Mouse (Mus musculus): ENCODE results near the gene Gnai2. TPM values are rescaled to one million over a fixed set of nuclear protein-coding genes. Genes with fewer than 3 reads are reported as not detected.
"Not testable (repeated sequence)": the region's sequence is repeated elsewhere in the genome, so short reads cannot be mapped to it uniquely, and the experiment has no call there.

Gene Gnai2
- 351 and 359 TPM in 2 replicates for polyA plus RNA-seq (2015; fragmentation: Nextera tagmentation; extraction: Ambion mirVana)

DNA sequence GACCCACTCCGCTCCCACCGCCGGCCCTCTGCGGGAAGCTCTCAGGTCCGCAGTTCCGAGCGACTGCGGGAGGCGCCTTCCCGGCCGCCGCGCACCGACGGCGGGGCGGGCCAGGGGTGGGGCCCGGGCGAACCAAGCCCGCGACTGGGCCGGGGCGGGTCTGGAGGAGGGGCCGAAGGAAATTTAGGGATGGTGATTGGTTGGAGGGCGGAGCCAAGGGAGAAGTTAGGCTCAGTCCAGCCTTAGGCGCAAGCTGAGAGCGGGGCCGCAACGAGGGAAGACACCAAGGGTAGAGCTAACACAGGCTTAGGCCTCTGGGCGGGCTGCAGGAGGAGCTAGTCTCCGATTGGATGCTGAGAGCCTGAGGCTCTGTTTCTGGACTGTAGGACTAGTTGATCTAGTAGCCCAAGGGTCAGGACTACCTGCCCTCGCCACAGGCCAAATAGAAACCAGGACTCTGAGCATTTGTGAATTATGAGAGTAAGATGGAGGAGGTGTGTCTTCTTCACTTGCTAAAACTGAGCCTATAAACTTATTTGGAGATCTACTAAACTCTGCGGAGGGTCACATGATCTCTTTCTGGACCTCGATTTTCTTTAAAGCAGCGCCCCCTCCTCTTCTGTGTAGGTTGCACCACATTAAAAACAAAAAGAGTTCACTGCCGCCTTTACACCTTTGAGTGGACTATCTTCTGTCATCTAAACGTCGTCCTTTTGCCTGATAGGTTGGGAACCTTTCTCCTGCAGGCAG, at the start of gene Gnai2:
TSS of gene Gnai2 (minus strand) at position 89 of the 750 bp plus-strand sequence.
- H3K9me3 ChIP-seq (replicated peaks; ENCODE audit: low read length): no peaks in the 10 kb centered on the region
- H3K9ac ChIP-seq (ENCODE audit: low read depth, low read length): peak within 1 kb of the TSS; percentile 91
- peak within 1 kb of the TSS; percentile 92 for H3K27ac ChIP-seq
- peaks cover 21% of the 10 kb centered on the region for H3K4me1 ChIP-seq (replicated peaks; ENCODE audit: insufficient read depth, low read length)
- peak within 1 kb of the TSS; percentile 98 for H3K4me2 ChIP-seq (ENCODE audit: low read length)
- no peaks in the 10 kb centered on the region for H3K36me3 ChIP-seq (ENCODE audit: insufficient read depth, low read length)
- DNase-seq (ENCODE audit: low spot score) (peak; percentile 100), ATAC-seq (replicated peaks; ENCODE audit: low FRiP score, low read depth) (peak; percentile 96)
- 2% methylated on average over 38 of the region's 38 CpGs for WGBS
- no peak for TF ChIP-seq CTCF (IDR thresholded peaks at IDR 0.05; ENCODE audit: low read depth)
- no peaks in the 10 kb centered on the region for H3K27me3 ChIP-seq (ENCODE audit: insufficient read depth, low read length)
- peak within 1 kb of the TSS; percentile 72 for H3K4me3 ChIP-seq (replicated peaks; ENCODE audit: low read depth, low read length)

DNA sequence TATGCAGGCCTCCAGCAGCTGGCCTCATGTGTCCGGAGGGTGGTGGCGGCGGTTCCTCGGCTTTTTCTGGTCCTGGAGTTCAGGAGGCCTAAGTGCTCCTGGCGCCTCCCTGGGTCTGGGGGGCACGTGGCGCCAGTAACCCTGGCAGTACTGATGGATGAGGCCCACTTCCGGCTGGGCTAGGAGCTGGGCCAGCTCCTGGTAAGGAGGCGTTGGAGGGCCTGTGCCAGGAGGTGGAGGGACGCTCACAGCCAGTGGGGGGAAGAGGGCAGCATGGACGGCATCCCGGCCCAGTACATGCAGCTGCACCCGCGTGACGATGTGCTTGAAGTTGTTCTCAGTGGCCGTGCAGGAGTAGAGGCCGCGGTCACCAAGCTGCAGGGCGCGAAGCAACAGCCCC, 47.2 kb upstream of the Gnai2 start:
- 78% methylated on average over 20 of the region's 20 CpGs for WGBS
- ATAC-seq (replicated peaks; ENCODE audit: low FRiP score, low read depth) (no peak), DNase-seq (ENCODE audit: low spot score) (no peak)
- Histone ChIP-seq H3K36me3 (ENCODE audit: insufficient read depth, low read length) (peaks cover 19% of the 10 kb centered on the region; the same call in 1 of the 2 replicates), H3K4me3 (replicated peaks; ENCODE audit: low read depth, low read length) (no peak overlapping the region), H3K27me3 (ENCODE audit: insufficient read depth, low read length) (peaks cover 3% of the 10 kb centered on the region), H3K9ac (ENCODE audit: low read depth, low read length) (no peak overlapping the region), H3K4me1 (replicated peaks; ENCODE audit: insufficient read depth, low read length) (no peaks in the 10 kb centered on the region), H3K9me3 (replicated peaks; ENCODE audit: low read length) (no peaks in the 10 kb centered on the region), H3K27ac (no peak overlapping the region), H3K4me2 (ENCODE audit: low read length) (no peak overlapping the region)
- TF ChIP-seq CTCF (IDR thresholded peaks at IDR 0.05; ENCODE audit: low read depth): no peak

DNA sequence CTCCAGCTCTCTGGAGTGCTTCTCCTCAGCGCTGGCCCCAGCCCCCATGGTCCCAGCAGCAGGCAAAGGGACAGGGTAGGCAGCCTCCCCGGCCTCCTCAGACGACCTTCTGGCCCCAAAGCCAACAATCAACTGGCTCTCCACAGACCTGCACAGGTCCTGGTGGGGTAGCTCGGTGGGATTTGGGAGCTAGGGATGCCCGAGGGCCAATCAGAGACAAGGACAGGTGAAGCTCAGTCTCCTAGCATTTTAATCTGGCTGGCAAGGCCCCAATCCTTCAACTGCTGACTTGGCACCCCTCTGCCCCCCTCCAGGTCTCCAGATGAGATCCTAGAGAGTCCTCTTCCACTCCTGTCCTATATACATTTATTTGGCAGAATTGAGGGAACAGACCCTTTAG, 44.3 kb upstream of the Gnai2 start, which contains the start of gene Gnat1:
TSS of gene Gnat1 (minus strand) at position 212 of the 400 bp plus-strand sequence.
- ATAC-seq (replicated peaks; ENCODE audit: low FRiP score, low read depth): no peak
- DNase-seq (ENCODE audit: low spot score): no peak
- Histone ChIP-seq H3K4me2 (ENCODE audit: low read length) (no peak within 1 kb of the TSS), H3K9ac (ENCODE audit: low read depth, low read length) (no peak within 1 kb of the TSS), H3K27ac (no peak within 1 kb of the TSS), H3K36me3 (ENCODE audit: insufficient read depth, low read length) (peaks cover 15% of the 10 kb centered on the region; the same call in 1 of the 2 replicates), H3K27me3 (ENCODE audit: insufficient read depth, low read length) (peaks cover 14% of the 10 kb centered on the region), H3K4me1 (replicated peaks; ENCODE audit: insufficient read depth, low read length) (peaks cover 7% of the 10 kb centered on the region; the same call in 1 of the 2 replicates), H3K9me3 (replicated peaks; ENCODE audit: low read length) (no peaks in the 10 kb centered on the region), H3K4me3 (replicated peaks; ENCODE audit: low read depth, low read length) (no peak within 1 kb of the TSS)
- TF ChIP-seq CTCF (IDR thresholded peaks at IDR 0.05; ENCODE audit: low read depth): no peak
- WGBS: 34% methylated on average over 5 of the region's 5 CpGs

DNA sequence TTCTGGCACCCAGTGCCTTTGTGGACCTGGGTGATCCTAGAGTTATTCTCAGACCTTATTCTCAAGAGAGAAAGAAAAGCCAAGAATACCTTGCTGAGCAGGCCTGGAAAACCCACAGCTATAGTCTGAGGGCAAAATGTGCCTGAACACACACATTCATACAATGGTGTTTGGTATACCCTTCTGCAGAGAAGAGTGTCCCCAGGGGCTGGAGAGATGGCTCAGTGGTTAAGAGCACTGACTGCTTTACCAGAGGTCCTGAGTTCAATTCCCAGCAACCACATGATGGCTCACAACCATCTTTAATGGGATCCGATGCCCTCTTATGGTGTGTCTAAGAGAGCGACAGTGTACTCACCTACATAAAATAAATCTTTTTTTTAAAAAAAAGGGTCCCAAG, 43.7 kb upstream of the Gnai2 start:
- no peaks in the 10 kb centered on the region for H3K9me3 ChIP-seq (replicated peaks; ENCODE audit: low read length)
- 0 out of 2 replicates have a peak, but pooled peaks cover 10% of the 10 kb centered on the region for H3K36me3 ChIP-seq (ENCODE audit: insufficient read depth, low read length)
- no peak for DNase-seq (ENCODE audit: low spot score)
- no peak overlapping the region for H3K9ac ChIP-seq (ENCODE audit: low read depth, low read length)
- no peak overlapping the region for H3K27ac ChIP-seq
- WGBS: 83% methylated on average over 2 of the region's 2 CpGs
- H3K27me3 ChIP-seq (ENCODE audit: insufficient read depth, low read length): peaks cover 14% of the 10 kb centered on the region
- H3K4me2 ChIP-seq (ENCODE audit: low read length): no peak overlapping the region
- H3K4me1 ChIP-seq (replicated peaks; ENCODE audit: insufficient read depth, low read length): peaks cover 7% of the 10 kb centered on the region; the same call in 1 of the 2 replicates
- no peak overlapping the region for H3K4me3 ChIP-seq (replicated peaks; ENCODE audit: low read depth, low read length)
- ATAC-seq (replicated peaks; ENCODE audit: low FRiP score, low read depth): no peak
- no peak for TF ChIP-seq CTCF (IDR thresholded peaks at IDR 0.05; ENCODE audit: low read depth)

DNA sequence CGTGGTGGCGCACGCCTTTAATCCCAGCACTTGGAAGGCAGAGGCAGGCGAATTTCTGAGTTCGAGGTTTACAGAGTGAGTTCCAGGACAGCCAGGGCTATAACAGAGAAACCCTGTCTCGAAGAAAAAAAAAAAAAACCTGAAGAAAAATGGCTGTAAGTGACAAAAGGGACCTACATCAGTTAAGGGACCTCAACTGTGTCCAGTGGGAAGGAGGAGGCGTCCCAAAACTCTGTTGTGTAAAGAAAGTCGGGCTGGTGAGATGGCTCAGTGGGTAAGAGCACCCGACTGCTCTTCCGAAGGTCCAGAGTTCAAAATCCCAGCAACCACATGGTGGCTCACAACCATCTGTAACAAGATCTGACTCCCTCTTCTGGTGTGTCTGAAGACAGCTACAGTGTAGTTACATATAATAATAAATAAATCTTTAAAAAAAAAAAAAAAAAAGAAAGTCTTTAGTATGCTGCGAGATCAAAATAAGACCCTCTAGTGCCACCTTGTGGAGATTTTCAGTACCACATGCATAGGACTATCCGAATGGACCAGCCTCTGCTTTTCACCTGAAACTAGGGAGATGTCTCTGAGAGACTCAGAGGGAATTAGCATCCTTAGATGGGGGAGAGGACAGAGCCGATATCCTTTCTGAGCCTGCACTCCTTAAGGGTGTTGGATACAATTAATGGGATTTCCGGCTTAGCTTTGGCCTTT, 42.8 kb upstream of the Gnai2 start:
- not testable (repeated sequence) for H3K27ac ChIP-seq; H3K4me3 ChIP-seq (replicated peaks; ENCODE audit: low read depth, low read length); H3K4me2 ChIP-seq (ENCODE audit: low read length); H3K9ac ChIP-seq (ENCODE audit: low read depth, low read length); H3K4me1 ChIP-seq (replicated peaks; ENCODE audit: insufficient read depth, low read length); ATAC-seq (replicated peaks; ENCODE audit: low FRiP score, low read depth); H3K9me3 ChIP-seq (replicated peaks; ENCODE audit: low read length); H3K36me3 ChIP-seq (ENCODE audit: insufficient read depth, low read length)
- 36% methylated on average over 14 of the region's 14 CpGs for WGBS
- H3K27me3 ChIP-seq (ENCODE audit: insufficient read depth, low read length): peaks cover 14% of the 10 kb centered on the region
- peak; percentile 81 for DNase-seq (ENCODE audit: low spot score)
- peak; percentile 79 for TF ChIP-seq CTCF (IDR thresholded peaks at IDR 0.05; ENCODE audit: low read depth)

DNA sequence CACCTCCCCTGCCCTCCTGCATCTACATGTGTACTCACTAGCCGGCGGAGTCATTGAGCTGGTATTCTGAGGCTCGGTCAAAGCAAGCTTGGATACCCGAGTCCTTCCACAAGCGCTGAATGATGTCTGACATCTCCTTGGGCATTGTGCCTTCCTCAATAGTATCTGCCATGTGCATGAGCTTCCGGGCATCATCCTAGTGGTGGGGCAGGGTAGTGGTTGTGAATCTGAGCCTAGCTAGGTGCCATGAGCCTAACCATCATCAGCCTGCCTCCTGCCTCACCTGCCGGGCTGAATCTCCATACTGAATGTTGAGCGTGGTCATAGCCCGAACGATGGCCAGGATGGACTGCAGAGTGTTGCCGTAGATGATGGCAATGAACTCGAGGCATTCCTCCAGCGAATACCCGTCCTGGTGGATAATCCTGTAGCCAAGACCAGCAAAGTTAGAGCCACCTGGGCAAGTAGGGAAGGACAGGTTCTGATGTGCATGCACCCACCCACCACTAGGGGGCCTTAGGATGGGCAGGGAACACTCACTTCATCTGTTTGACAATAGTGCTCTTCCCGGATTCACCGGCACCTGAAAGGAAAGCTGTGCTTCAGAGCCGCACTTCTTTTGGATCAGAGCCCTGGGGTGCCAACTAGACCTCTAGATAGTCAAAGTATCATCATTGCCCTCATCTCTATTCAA, 42.1 kb upstream of the Gnai2 start:
- peaks cover 14% of the 10 kb centered on the region for H3K27me3 ChIP-seq (ENCODE audit: insufficient read depth, low read length)
- 20% methylated on average over 17 of the region's 17 CpGs for WGBS
- no peak overlapping the region for H3K27ac ChIP-seq
- H3K9me3 ChIP-seq (replicated peaks; ENCODE audit: low read length): no peaks in the 10 kb centered on the region
- peak; percentile 75 for TF ChIP-seq CTCF (IDR thresholded peaks at IDR 0.05; ENCODE audit: low read depth)
- H3K9ac ChIP-seq (ENCODE audit: low read depth, low read length): no peak overlapping the region
- no peak overlapping the region for H3K4me3 ChIP-seq (replicated peaks; ENCODE audit: low read depth, low read length)
- DNase-seq (ENCODE audit: low spot score) (peak; percentile 73), ATAC-seq (replicated peaks; ENCODE audit: low FRiP score, low read depth) (no peak)
- peaks cover 7% of the 10 kb centered on the region; the same call in 1 of the 2 replicates for H3K4me1 ChIP-seq (replicated peaks; ENCODE audit: insufficient read depth, low read length)
- H3K4me2 ChIP-seq (ENCODE audit: low read length): no peak overlapping the region
- 0 out of 2 replicates have a peak, but pooled peaks cover 3% of the 10 kb centered on the region for H3K36me3 ChIP-seq (ENCODE audit: insufficient read depth, low read length)

Data from kidney, postnatal 0 days (tissue).